Mouse (Mus musculus): Measurements from ENCODE around the gene Bbs9. TPM values are rescaled to one million over a fixed set of nuclear protein-coding genes. Genes with fewer than 3 reads are reported as not detected.

Gene Bbs9
- total and polyA plus RNA-seq, 3 experiments, result 6.9 to 9.1 (median 7.8) TPM

- Histone ChIP-seq H3K27me3 (replicated peaks) (no peaks in the 10 kb centered on the region), H3K9me3 (replicated peaks; ENCODE audit: low read length) (no peaks in the 10 kb centered on the region), H3K4me1 (ENCODE audit: control insufficient read depth in 1 of 2, insufficient read depth in 2 of 2) (peaks cover 3 to 22% of the 10 kb centered on the region in 2 experiments), H3K36me3 (replicated peaks in 1 of 2; ENCODE audit: control insufficient read depth in 1 of 2, insufficient read depth in 1 of 2, low read length in 1 of 2) (peaks cover 17 to 68% of the 10 kb centered on the region in 2 experiments), H3K4me3 (replicated peaks in 1 of 3; ENCODE audit: low read depth in 2 of 3, low read length in 2 of 3, poor library complexity in 1 of 3) (no peak overlapping the region), H3K4me2 (ENCODE audit: insufficient read depth, low read depth, poor library complexity, severe bottlenecking) (no peak overlapping the region), H3K9ac (ENCODE audit: insufficient read depth, low read depth) (no peak overlapping the region), H3K79me2 (replicated peaks; ENCODE audit: control insufficient read depth, extremely low read depth, insufficient read depth, poor library complexity, severe bottlenecking) (peaks cover 4% of the 10 kb centered on the region), H3K27ac (ENCODE audit: insufficient read depth, low read depth) (no peak overlapping the region)
- TF ChIP-seq MXI1 (IDR thresholded peaks at IDR 0.05; ENCODE audit: low read depth, low read length) (no peak), SMC3 (IDR thresholded peaks at IDR 0.05; ENCODE audit: low read depth, low read length) (no peak), TCF12 (IDR thresholded peaks at IDR 0.05; ENCODE audit: low read depth, low read length) (no peak), RAD21 (IDR thresholded peaks at IDR 0.05; ENCODE audit: low read depth, low read length) (no peak), E2F4 (IDR thresholded peaks at IDR 0.05; ENCODE audit: insufficient replicate concordance, low read depth, low read length) (no peak), HCFC1 (IDR thresholded peaks at IDR 0.05; ENCODE audit: low read depth, low read length) (no peak), USF1 (IDR thresholded peaks at IDR 0.05; ENCODE audit: low read depth, low read length) (no peak), KAT2A (IDR thresholded peaks at IDR 0.05; ENCODE audit: insufficient replicate concordance, low read length) (no peak), MYC (IDR thresholded peaks at IDR 0.05; ENCODE audit: low read depth, low read length) (no peak), ZKSCAN1 (IDR thresholded peaks at IDR 0.05; ENCODE audit: borderline replicate concordance, low read depth, low read length) (no peak), JUND (conservative IDR thresholded peaks at IDR 0.05; ENCODE audit: low read depth, low read length) (no peak), ZNF384 (IDR thresholded peaks at IDR 0.05; ENCODE audit: low read depth, low read length) (no peak), NRF1 (IDR thresholded peaks at IDR 0.05; ENCODE audit: low read depth, low read length) (no peak), USF2 (conservative IDR thresholded peaks at IDR 0.05; ENCODE audit: low read depth, low read length) (no peak), TBP (conservative IDR thresholded peaks at IDR 0.05; ENCODE audit: low read depth, low read length) (no peak), UBTF (IDR thresholded peaks at IDR 0.05; ENCODE audit: low read depth, low read length) (no peak)
- DNase-seq (ENCODE audit: extremely low read depth), result no peak
- in situ Hi-C loops (cut with MboI; ENCODE audit: low pct_ligation_motif_present, low pct_unique_long_range_greater_than_20kb, low sequenced_read_pairs) (no loop called here), dilution Hi-C loops (cut with MboI; ENCODE audit: extremely low pct_ligation_motif_present, extremely low pct_unique_long_range_greater_than_20kb, low sequenced_read_pairs) (no loop called here)
Observed at GRCm38 (mm10) chr9:22461946-22462345, 13.6 kb upstream of the Bbs9 start.

DNA sequence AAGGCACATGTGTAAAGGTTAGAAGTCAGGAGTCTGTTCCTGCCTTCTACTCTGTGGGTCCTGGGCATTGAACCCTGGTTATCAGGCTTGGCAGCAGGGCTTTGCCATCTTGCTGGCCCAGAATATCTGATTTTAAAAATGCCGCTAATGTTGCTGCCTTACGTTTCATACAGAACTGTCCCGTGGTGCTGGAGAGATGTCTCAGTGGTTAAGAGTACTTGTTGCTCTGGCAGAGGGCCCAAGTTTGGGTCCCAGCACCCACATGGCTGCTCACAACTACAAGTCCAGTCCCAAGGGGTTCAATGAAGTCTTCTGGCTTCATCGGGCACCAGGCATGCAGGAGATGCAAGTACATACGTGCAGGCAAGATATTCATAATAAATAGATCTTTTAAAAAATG is 9.3 kb upstream of the Bbs9 start:
- Histone ChIP-seq H3K4me2 (ENCODE audit: insufficient read depth, low read depth, poor library complexity, severe bottlenecking) (no peak overlapping the region), H3K36me3 (replicated peaks in 1 of 2; ENCODE audit: control insufficient read depth in 1 of 2, insufficient read depth in 1 of 2, low read length in 1 of 2) (peaks cover 10 to 44% of the 10 kb centered on the region in 2 experiments)
- in situ Hi-C loops (cut with MboI; ENCODE audit: low pct_ligation_motif_present, low pct_unique_long_range_greater_than_20kb, low sequenced_read_pairs), result no loop called here

More for the DNA sequence above, 9.3 kb upstream of the Bbs9 start:
- no peaks in the 10 kb centered on the region for H3K9me3 ChIP-seq (replicated peaks; ENCODE audit: low read length)
- 0 out of 4 replicates have a peak, but pooled peaks cover 0 to 7% of the 10 kb centered on the region in 2 experiments for H3K4me1 ChIP-seq (ENCODE audit: control insufficient read depth in 1 of 2, insufficient read depth in 2 of 2)
- no peak for DNase-seq (ENCODE audit: extremely low read depth)
- no peak overlapping the region for H3K4me3 ChIP-seq (replicated peaks in 1 of 3; ENCODE audit: low read depth in 2 of 3, low read length in 2 of 3, poor library complexity in 1 of 3)
- no peak for TF ChIP-seq PAX5 (IDR thresholded peaks at IDR 0.05; ENCODE audit: low read length)
- TF ChIP-seq ZNF384 (IDR thresholded peaks at IDR 0.05; ENCODE audit: low read depth, low read length), result no peak
- TF ChIP-seq ELF1 (IDR thresholded peaks at IDR 0.05; ENCODE audit: low read depth, low read length), result no peak
- no peak for TF ChIP-seq ZC3H11A (IDR thresholded peaks at IDR 0.05; ENCODE audit: low read depth, low read length)
- no peak for TF ChIP-seq E2F4 (IDR thresholded peaks at IDR 0.05; ENCODE audit: insufficient replicate concordance, low read depth, low read length)
- no peak for TF ChIP-seq MEF2A (IDR thresholded peaks at IDR 0.05; ENCODE audit: borderline replicate concordance, low read depth, low read length)
- TF ChIP-seq JUN (IDR thresholded peaks at IDR 0.05; ENCODE audit: insufficient read depth, low read depth, low read length), result no peak
- no peak for TF ChIP-seq USF2 (conservative IDR thresholded peaks at IDR 0.05; ENCODE audit: low read depth, low read length)
- no peak for TF ChIP-seq SMC3 (IDR thresholded peaks at IDR 0.05; ENCODE audit: low read depth, low read length)
- no peak for TF ChIP-seq TBP (conservative IDR thresholded peaks at IDR 0.05; ENCODE audit: low read depth, low read length)
- no peak for TF ChIP-seq NELFE (IDR thresholded peaks at IDR 0.05; ENCODE audit: low read depth, low read length)
- H3K9ac ChIP-seq (ENCODE audit: insufficient read depth, low read depth), result no peak overlapping the region
- dilution Hi-C loops (cut with MboI; ENCODE audit: extremely low pct_ligation_motif_present, extremely low pct_unique_long_range_greater_than_20kb, low sequenced_read_pairs), result no loop called here
- H3K79me2 ChIP-seq (replicated peaks; ENCODE audit: control insufficient read depth, extremely low read depth, insufficient read depth, poor library complexity, severe bottlenecking), result peaks cover 7% of the 10 kb centered on the region
- no peaks in the 10 kb centered on the region for H3K27me3 ChIP-seq (replicated peaks)
- no peak overlapping the region for H3K27ac ChIP-seq (ENCODE audit: insufficient read depth, low read depth)
